ENCODE assay signal across 8 mouse cellular contexts in genomic region chr11:113709731-113710256, GRCm38 (mm10). TPM values are rescaled to one million over a fixed set of nuclear protein-coding genes. Genes with fewer than 3 reads are reported as not detected.
A peak's percentile ranks its signal among the peaks of the same experiment; 100 is the strongest.
DNase-seq lines count a peak whose midpoint lies in the region; ATAC-seq lines count a peak whose summit lies in the region.

Gene Cpsf4l (minus strand): TSS chr11:113710017.

- H3K4me1 ChIP-seq in hindbrain, embryonic 12.5 days: peaks cover 27% of the 10 kb centered on the region
- H3K4me1 ChIP-seq in midbrain, embryonic 14.5 days (ENCODE audit: control insufficient read depth, insufficient read depth, low read length): peaks cover 22% of the 10 kb centered on the region

- no peak within 1 kb of the TSS for H3K4me3 ChIP-seq in hindbrain, embryonic 12.5 days
- H3K4me3 ChIP-seq in midbrain, embryonic 14.5 days (replicated peaks; ENCODE audit: low read depth, low read length): no peak within 1 kb of the TSS

- H3K9me3 ChIP-seq in hindbrain, embryonic 12.5 days (replicated peaks): no peaks in the 10 kb centered on the region
- H3K9me3 ChIP-seq in midbrain, embryonic 14.5 days (ENCODE audit: control insufficient read depth, low read length): no peaks in the 10 kb centered on the region

- peak within 1 kb of the TSS; percentile 60 for H3K27ac ChIP-seq in hindbrain, embryonic 12.5 days
- peak within 1 kb of the TSS; percentile 70 for H3K27ac ChIP-seq in midbrain, embryonic 14.5 days (replicated peaks; ENCODE audit: low read depth, low read length)

- DNase-seq in embryo, embryonic 10 days (ENCODE audit: low spot score): peak; percentile 54
- no peak for DNase-seq in embryo, embryonic 9.5 days (ENCODE audit: extremely low spot score)
- DNase-seq in R1 (ENCODE audit: low read depth, low spot score): peak; percentile 98
- DNase-seq in midbrain, embryonic 14.5 days: peak; percentile 62
- DNase-seq in yolk sac, embryonic 10.5 days (ENCODE audit: low spot score): no peak
- DNase-seq in layer of hippocampus, adult 11-12 months (ENCODE audit: low spot score): no peak

- WGBS in hindbrain, embryonic 12.5 days: 4% methylated on average over 11 of the region's 11 CpGs
- WGBS in midbrain, embryonic 14.5 days: 2% methylated on average over 11 of the region's 11 CpGs

- peaks cover 19% of the 10 kb centered on the region for H3K27me3 ChIP-seq in hindbrain, embryonic 12.5 days
- H3K27me3 ChIP-seq in midbrain, embryonic 14.5 days (ENCODE audit: control insufficient read depth, insufficient read depth, low read length): no peaks in the 10 kb centered on the region

- peak; percentile 64 for ATAC-seq in hindbrain, embryonic 12.5 days (ENCODE audit: low FRiP score)
- peak; percentile 51; the same call in 1 of the 2 replicates for ATAC-seq in midbrain, embryonic 14.5 days (ENCODE audit: low FRiP score, low TSS enrichment)
- ATAC-seq in activated CD4-positive, CD25-positive, alpha-beta regulatory T cell, adult 4 months: no peak

- H3K4me2 ChIP-seq in hindbrain, embryonic 12.5 days (replicated peaks): peak within 1 kb of the TSS; percentile 25
- H3K4me2 ChIP-seq in midbrain, embryonic 14.5 days (ENCODE audit: low read length): peak within 1 kb of the TSS; percentile 12; the same call in 1 of the 2 replicates

- peak within 1 kb of the TSS; percentile 3 for H3K9ac ChIP-seq in hindbrain, embryonic 12.5 days
- H3K9ac ChIP-seq in midbrain, embryonic 14.5 days (replicated peaks; ENCODE audit: low read length): peak within 1 kb of the TSS; percentile 32; the same call in 1 of the 2 replicates

- H3K36me3 ChIP-seq in hindbrain, embryonic 12.5 days: peaks cover 7% of the 10 kb centered on the region; the same call in 1 of the 2 replicates
- H3K36me3 ChIP-seq in midbrain, embryonic 14.5 days (ENCODE audit: control insufficient read depth, insufficient read depth, low read length): 0 out of 2 replicates have a peak, but pooled peaks cover 3% of the 10 kb centered on the region

RNA-seq across cellular contexts. Expression of gene Cpsf4l, which starts in this region (rescaled TPM):
- polyA plus RNA-seq in hindbrain, embryonic 12.5 days (2016; fragmentation: Nextera tagmentation; extraction: Ambion mirVana): 0.15 and 0.31 TPM in 2 replicates
- polyA plus RNA-seq in midbrain, embryonic 14.5 days (2014; fragmentation: Nextera tagmentation; extraction: Ambion mirVana): 0.26 and 0.47 TPM in 2 replicates
- polyA plus RNA-seq in activated CD4-positive, CD25-positive, alpha-beta regulatory T cell, adult 4 months (2017; shearing (Covaris generic)): under 1 TPM in 1 of 2 experiments, not detected in 1; 0.45 TPM

Comparison
In these comparisons a context has a peak if more than half of its experiments do, and no peak if none do; other contexts are left out.
1. DNase-seq: peak in embryo, embryonic 10 days (single experiment) and R1 (single experiment); none in embryo, embryonic 9.5 days (single experiment), yolk sac, embryonic 10.5 days (single experiment) and layer of hippocampus, adult 11-12 months (single experiment).
2. Peak in ATAC-seq, H3K27ac ChIP-seq, H3K9ac ChIP-seq and H3K4me2 ChIP-seq in hindbrain, embryonic 12.5 days; RNA of the gene not detected or under 1 TPM.
3. Peak in DNase-seq, ATAC-seq, H3K27ac ChIP-seq, H3K9ac ChIP-seq and H3K4me2 ChIP-seq in midbrain, embryonic 14.5 days; RNA of the gene not detected or under 1 TPM.